29 mouse cellular contexts compared by ENCODE assay signal in the genomic region with DNA sequence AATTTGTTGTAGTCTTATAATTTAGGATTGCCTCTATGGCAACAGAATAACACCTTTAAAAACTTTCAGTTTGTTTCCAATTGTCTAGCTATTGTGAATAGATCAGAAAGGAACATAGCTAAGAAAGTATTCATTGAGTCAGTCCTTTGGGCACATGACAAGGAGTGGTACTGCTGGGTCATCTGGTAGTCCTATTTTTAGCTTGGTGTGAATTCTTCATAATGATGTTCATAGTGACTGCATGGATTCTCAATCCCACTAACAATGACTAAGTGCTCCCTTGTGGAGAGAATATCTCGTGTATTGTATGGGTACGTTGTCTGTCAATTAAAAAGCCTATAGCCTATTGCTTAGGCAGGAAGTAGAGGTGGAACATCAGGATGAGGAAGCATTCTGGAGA. TPM values are rescaled to one million over a fixed set of nuclear protein-coding genes. Genes with fewer than 3 reads are reported as not detected.
"Had no signal": no experiment of that assay in that cellular context is flagged by ENCODE, and none has a peak within 500 bp of the region (broad histone marks: within the 10 kb centered on the region; RNA-seq: fewer than 3 reads in every experiment).

No protein-coding gene starts in this region.

- H3K27me3 ChIP-seq: limb, embryonic 13.5 days; liver, embryonic 12.5 days; liver, embryonic 15.5 days; neural tube, embryonic 12.5 days; neural tube, embryonic 15.5 days had no signal

- H3K36me3 ChIP-seq: limb, embryonic 10.5 days; limb, embryonic 13.5 days; liver, embryonic 12.5 days; liver, embryonic 15.5 days; neural tube, embryonic 12.5 days; neural tube, embryonic 15.5 days had no signal

- H3K9me3 ChIP-seq: limb, embryonic 10.5 days; limb, embryonic 13.5 days; liver, embryonic 12.5 days; liver, embryonic 15.5 days; neural tube, embryonic 12.5 days; neural tube, embryonic 15.5 days had no signal

- H3K4me3 ChIP-seq: layer of hippocampus, adult 2 months; left cerebral cortex, adult 2 months; limb, embryonic 10.5 days; limb, embryonic 13.5 days; liver, embryonic 12.5 days; liver, embryonic 15.5 days; neural tube, embryonic 12.5 days; neural tube, embryonic 15.5 days had no signal

- H3K9ac ChIP-seq: limb, embryonic 13.5 days; liver, embryonic 12.5 days; liver, embryonic 15.5 days; neural tube, embryonic 12.5 days; neural tube, embryonic 15.5 days had no signal

- H3K4me1 ChIP-seq: limb, embryonic 10.5 days; limb, embryonic 13.5 days; liver, embryonic 12.5 days; liver, embryonic 15.5 days; neural tube, embryonic 12.5 days; neural tube, embryonic 15.5 days had no signal

- H3K4me2 ChIP-seq: limb, embryonic 13.5 days; liver, embryonic 12.5 days; liver, embryonic 15.5 days; midbrain, embryonic 11.5 days; neural tube, embryonic 12.5 days; neural tube, embryonic 15.5 days had no signal

- ATAC-seq: liver, embryonic 12.5 days had no signal

- H3K27ac ChIP-seq: kidney, postnatal 0 days; layer of hippocampus, adult 2 months; left cerebral cortex, adult 2 months; limb, embryonic 10.5 days; limb, embryonic 13.5 days; liver, embryonic 12.5 days; liver, embryonic 15.5 days; neural tube, embryonic 12.5 days; neural tube, embryonic 15.5 days; stomach, postnatal 0 days had no signal

- DNase-seq: kidney, postnatal 25 days; layer of hippocampus, postnatal 36 days; liver; lung, adult 18-20 months; lung, postnatal 14 days; lung, postnatal 4 days; midbrain, embryonic 14.5 days; right cerebral cortex, adult 18-20 months; right cerebral cortex, postnatal 14 days; right cerebral cortex, postnatal 4 days; thymus, adult 2 months; thymus, postnatal 14 days; thymus, postnatal 4 days had no signal

RNA-seq across cellular contexts. Expression of a gene that starts 16.0 kb away (rescaled TPM):
- total RNA-seq: layer of hippocampus, postnatal 10 days; left cerebral cortex, adult 2 months; megakaryocyte progenitor cell, adult 5-6 weeks; megakaryocyte-erythroid progenitor cell, adult 5-6 weeks had no signal
- polyA plus RNA-seq: kidney, postnatal 0 days; large intestine, adult 2 months; midbrain, embryonic 11.5 days; midbrain, embryonic 14.5 days; midbrain, postnatal 0 days had no signal
